15 mouse cellular contexts compared by ENCODE assay signal in the genomic region with DNA sequence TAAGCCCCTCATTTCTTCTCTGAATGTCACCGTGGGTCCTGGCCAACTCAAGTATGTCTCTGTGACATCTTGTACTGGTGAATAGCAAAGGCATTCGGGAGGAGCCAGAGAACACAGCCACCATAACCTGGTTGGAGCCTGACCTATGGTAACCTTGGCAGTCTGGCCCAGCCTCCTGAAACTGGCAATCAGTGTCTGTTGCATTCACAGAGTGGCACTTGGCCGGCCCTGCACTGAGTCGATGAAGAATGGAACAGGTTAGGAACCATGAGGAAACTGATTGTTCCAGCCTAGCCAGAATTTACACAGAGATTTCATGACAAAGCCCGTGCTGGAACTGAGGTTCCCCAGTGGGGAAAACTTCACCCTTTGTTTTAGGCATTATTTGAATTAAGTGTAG. TPM values are rescaled to one million over a fixed set of nuclear protein-coding genes. Genes with fewer than 3 reads are reported as not detected.
"Had no signal": no experiment of that assay in that cellular context is flagged by ENCODE, and none has a peak within 500 bp of the region (broad histone marks: within the 10 kb centered on the region; RNA-seq: fewer than 3 reads in every experiment).

No protein-coding gene starts in this region.

- DNase-seq: kidney, postnatal 10 days; kidney, postnatal 4 days; lung, adult 2 months; lung, postnatal 4 days; midbrain, embryonic 14.5 days; right cerebral cortex, adult 18-20 months; right cerebral cortex, postnatal 25 days; thymus, postnatal 36 days had no signal

- H3K36me3 ChIP-seq: limb, embryonic 12.5 days; liver, embryonic 15.5 days; midbrain, embryonic 10.5 days; neural tube, embryonic 15.5 days had no signal

- H3K27ac ChIP-seq: layer of hippocampus, adult 2 months; limb, embryonic 12.5 days; liver, embryonic 15.5 days; midbrain, embryonic 10.5 days; neural tube, embryonic 15.5 days had no signal

- H3K27me3 ChIP-seq: limb, embryonic 12.5 days; liver, embryonic 15.5 days; neural tube, embryonic 15.5 days had no signal

- H3K4me1 ChIP-seq: liver, embryonic 15.5 days had no signal

- H3K9me3 ChIP-seq: limb, embryonic 12.5 days; liver, embryonic 15.5 days; midbrain, embryonic 10.5 days; neural tube, embryonic 15.5 days had no signal

- H3K4me3 ChIP-seq: layer of hippocampus, adult 2 months; limb, embryonic 12.5 days; liver, embryonic 15.5 days; midbrain, embryonic 10.5 days; myocyte; neural tube, embryonic 15.5 days had no signal

RNA-seq across cellular contexts. Expression of gene Cers3, which starts 57.5 kb away (rescaled TPM):
- total RNA-seq: megakaryocyte, adult 5-6 weeks had no signal
